Mouse (Mus musculus) heart, postnatal 0 days (tissue): ENCODE measurements at regions not wholly inside any gene's neighbourhood (a gene's known extent, or its start where the extent isn't known, plus 50 kb on each side); places are given as distances from the start of the nearest gene placed in this dataset.

Experiments used
- ATAC-seq: fragments of 200-750 bp; cut with Nextera tagmentation; 2 replicates; pipeline ENCODE4 v1.8.0; 2017; ENCODE audit warnings: low read depth, moderate number of reproducible peaks, moderate library complexity; ENCODE audit not compliant: insufficient read depth
- DNase-seq: peaks from one replicate; pipeline ENCODE4 v3.0.0-alpha.2; 2016; ENCODE audit warnings: low spot score
- H3K27ac ChIP-seq: fragments of 300-500 bp; sonication (generic); 2 replicates; pipeline ENCODE4 v1.5.1; 2014; ENCODE audit warnings: low read depth, mild to moderate bottlenecking
- H3K27me3 ChIP-seq: fragments of 300-500 bp; sonication (generic); 2 replicates; pipeline ENCODE4 v1.6.1; 2014; ENCODE audit warnings: low read length, mixed read lengths; ENCODE audit not compliant: control insufficient read depth, insufficient read depth
- H3K36me3 ChIP-seq: fragments of 300-500 bp; sonication (generic); replicated peaks from 2 replicates; pipeline ENCODE4 v1.6.1; 2014; ENCODE audit warnings: low read length, mixed read lengths; ENCODE audit not compliant: control insufficient read depth, insufficient read depth
- H3K4me1 ChIP-seq: fragments of 300-500 bp; sonication (generic); 2 replicates; pipeline ENCODE4 v1.6.1; 2014; ENCODE audit warnings: antibody characterized with exemption; ENCODE audit not compliant: control insufficient read depth, insufficient read depth
- H3K4me2 ChIP-seq: fragments of 300-500 bp; sonication (generic); 2 replicates; pipeline ENCODE4 v1.6.1; 2014; ENCODE audit warnings: low read depth, mild to moderate bottlenecking, low read length, moderate library complexity
- H3K4me3 ChIP-seq: fragments of 300-500 bp; sonication (generic); 2 replicates; pipeline ENCODE4 v1.5.1; 2014; ENCODE audit warnings: low read depth, low read length
- H3K9ac ChIP-seq: fragments of 300-500 bp; sonication (generic); replicated peaks from 2 replicates; pipeline ENCODE4 v1.6.1; 2014; ENCODE audit warnings: low read depth, low read length, mixed read lengths
- H3K9me3 ChIP-seq: fragments of 300-500 bp; sonication (generic); replicated peaks from 2 replicates; pipeline ENCODE4 v1.6.1; 2016; ENCODE audit warnings: low read length; ENCODE audit not compliant: control insufficient read depth
- CTCF ChIP-seq: IDR thresholded peaks from 2 replicates; pipeline ENCODE4 v1.5.1; 2016; ENCODE audit warnings: antibody characterized with exemption, control low read depth, low read depth
- EP300 ChIP-seq: IDR thresholded peaks from 2 replicates; pipeline ENCODE4 v1.6.1; 2016; ENCODE audit warnings: antibody characterized with exemption, low read depth
- WGBS: fragments of 180-500 bp; shearing (Covaris S2); extraction: QIAGEN DNeasy Blood & Tissue Kit; methylation state at CpG from one replicate; pipeline ENCODE4 v1.1.7; 2014; 5-methylcytosine and 5-hydroxymethylcytosine counted together

GRCm38 (mm10) chr4:45606578-45606977, 74.3 kb upstream of the Shb start:
- Histone ChIP-seq H3K36me3 (no peaks in the 10 kb centered on the region), H3K4me2 (no peak overlapping the region), H3K4me3 (no peak overlapping the region), H3K9ac (no peak overlapping the region), H3K27ac (no peak overlapping the region), H3K4me1 (no peaks in the 10 kb centered on the region; the same call in 1 of the 2 replicates), H3K9me3 (no peaks in the 10 kb centered on the region), H3K27me3 (no peaks in the 10 kb centered on the region)
- WGBS = 22% methylated on average over 7 of the region's 7 CpGs
- ATAC-seq (no peak), DNase-seq (peak; percentile 14)
- no peak for TF ChIP-seq CTCF
- TF ChIP-seq EP300 = no peak

DNA sequence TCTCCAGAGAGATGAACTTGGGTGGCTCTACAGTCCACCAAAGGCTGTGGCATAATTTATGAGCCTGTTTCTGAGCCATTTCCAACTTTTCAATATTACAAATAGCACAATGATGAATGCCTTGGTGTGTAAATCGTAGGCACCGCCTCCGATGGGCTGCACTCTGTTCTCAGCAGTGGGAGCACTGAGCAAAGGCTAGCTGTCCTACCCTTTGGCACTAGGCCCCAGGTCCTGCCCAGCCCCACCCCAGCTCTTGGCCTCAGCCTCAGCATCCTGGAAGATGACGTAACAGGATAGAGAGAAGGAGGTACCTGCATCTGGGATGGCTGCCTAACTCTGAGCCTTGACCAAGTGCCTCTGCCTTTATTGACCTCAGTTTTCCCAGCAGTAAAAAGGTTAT, 73.4 kb upstream of the Shb start:
- TF ChIP-seq EP300 (no peak), CTCF (no peak)
- Histone ChIP-seq H3K9ac (no peak overlapping the region), H3K27me3 (no peaks in the 10 kb centered on the region), H3K27ac (no peak overlapping the region), H3K36me3 (no peaks in the 10 kb centered on the region), H3K9me3 (no peaks in the 10 kb centered on the region), H3K4me1 (no peaks in the 10 kb centered on the region; the same call in 1 of the 2 replicates), H3K4me2 (no peak overlapping the region), H3K4me3 (no peak overlapping the region)
- ATAC-seq = no peak
- DNase-seq = no peak
- 89% methylated on average over 4 of the region's 4 CpGs for WGBS

GRCm38 (mm10) chr4:45604271-45604800, 72.1 kb upstream of the Shb start:
- H3K4me1 ChIP-seq = no peaks in the 10 kb centered on the region; the same call in 1 of the 2 replicates
- WGBS = 81% methylated on average over 5 of the region's 5 CpGs
- no peak overlapping the region for H3K9ac ChIP-seq
- H3K27ac ChIP-seq = no peak overlapping the region
- no peaks in the 10 kb centered on the region for H3K27me3 ChIP-seq
- TF ChIP-seq CTCF (no peak), EP300 (no peak)
- H3K9me3 ChIP-seq = no peaks in the 10 kb centered on the region
- DNase-seq (no peak), ATAC-seq (no peak)
- no peak overlapping the region for H3K4me2 ChIP-seq
- no peak overlapping the region for H3K4me3 ChIP-seq
- no peaks in the 10 kb centered on the region for H3K36me3 ChIP-seq

DNA sequence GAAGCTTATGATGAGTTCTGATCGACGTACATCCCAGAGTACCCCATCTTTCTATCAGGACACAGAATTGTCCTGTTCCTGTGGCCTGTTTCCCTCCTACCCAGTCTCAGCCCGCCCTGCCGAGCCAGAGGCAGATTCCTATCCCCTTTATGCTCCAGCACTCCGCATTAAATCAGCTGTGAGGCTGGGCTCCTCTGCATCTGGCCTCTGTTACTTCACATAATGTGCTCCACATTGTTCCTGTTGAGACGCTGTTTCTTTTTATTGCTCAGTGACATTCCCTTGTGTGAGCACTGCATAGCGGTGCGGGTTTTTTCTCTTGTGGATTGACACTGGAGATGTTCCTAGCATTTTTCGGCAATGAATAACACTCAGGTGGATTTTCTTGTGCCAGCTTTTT, 68.2 kb upstream of the Shb start:
- Histone ChIP-seq H3K9me3 (no peaks in the 10 kb centered on the region), H3K4me2 (no peak overlapping the region), H3K9ac (no peak overlapping the region), H3K36me3 (no peaks in the 10 kb centered on the region), H3K4me3 (no peak overlapping the region), H3K27me3 (no peaks in the 10 kb centered on the region), H3K27ac (no peak overlapping the region), H3K4me1 (no peaks in the 10 kb centered on the region)
- TF ChIP-seq EP300 = no peak
- no peak for TF ChIP-seq CTCF
- WGBS = 70% methylated on average over 9 of the region's 9 CpGs
- DNase-seq (no peak), ATAC-seq (no peak)

GRCm38 (mm10) chr4:45593435-45593991, 61.2 kb upstream of the Shb start:
- Histone ChIP-seq H3K27me3 (no peaks in the 10 kb centered on the region), H3K4me3 (no peak overlapping the region), H3K27ac (no peak overlapping the region), H3K4me1 (no peaks in the 10 kb centered on the region), H3K36me3 (no peaks in the 10 kb centered on the region), H3K9me3 (no peaks in the 10 kb centered on the region), H3K4me2 (no peak overlapping the region), H3K9ac (no peak overlapping the region)
- 80% methylated on average over 3 of the region's 3 CpGs for WGBS
- ATAC-seq (no peak), DNase-seq (no peak)
- TF ChIP-seq EP300 (no peak), CTCF (no peak)

DNA sequence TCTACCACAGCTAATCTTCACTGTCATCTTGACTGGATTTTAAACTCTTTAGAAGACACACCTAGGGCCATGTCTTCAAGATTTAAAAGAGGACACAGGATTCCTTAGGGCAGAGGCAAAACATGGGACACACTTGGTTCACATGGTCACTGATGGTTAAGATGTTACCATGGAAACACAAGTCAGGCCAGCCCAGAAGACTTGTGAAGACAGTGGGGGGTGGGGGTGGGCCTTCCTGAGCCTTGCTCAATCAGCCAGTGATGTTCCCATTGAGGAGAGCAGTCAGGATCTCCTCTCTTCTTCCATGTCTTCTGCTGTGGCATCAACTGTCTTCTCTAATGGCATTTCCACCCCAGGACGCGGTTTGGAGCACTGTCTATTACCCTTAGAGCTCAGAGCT, 60.5 kb upstream of the Shb start:
- H3K4me1 ChIP-seq = no peaks in the 10 kb centered on the region
- no peaks in the 10 kb centered on the region for H3K9me3 ChIP-seq
- no peak overlapping the region for H3K4me3 ChIP-seq
- TF ChIP-seq CTCF = no peak
- TF ChIP-seq EP300 = no peak
- no peak for DNase-seq
- WGBS = 65% methylated on average over 2 of the region's 2 CpGs
- no peak overlapping the region for H3K4me2 ChIP-seq
- no peak overlapping the region for H3K9ac ChIP-seq
- H3K27me3 ChIP-seq = no peaks in the 10 kb centered on the region
- no peak for ATAC-seq
- no peak overlapping the region for H3K27ac ChIP-seq
- H3K36me3 ChIP-seq = no peaks in the 10 kb centered on the region
